Comparison of ENCODE assay signal across 9 mouse cellular contexts in the genomic region with DNA sequence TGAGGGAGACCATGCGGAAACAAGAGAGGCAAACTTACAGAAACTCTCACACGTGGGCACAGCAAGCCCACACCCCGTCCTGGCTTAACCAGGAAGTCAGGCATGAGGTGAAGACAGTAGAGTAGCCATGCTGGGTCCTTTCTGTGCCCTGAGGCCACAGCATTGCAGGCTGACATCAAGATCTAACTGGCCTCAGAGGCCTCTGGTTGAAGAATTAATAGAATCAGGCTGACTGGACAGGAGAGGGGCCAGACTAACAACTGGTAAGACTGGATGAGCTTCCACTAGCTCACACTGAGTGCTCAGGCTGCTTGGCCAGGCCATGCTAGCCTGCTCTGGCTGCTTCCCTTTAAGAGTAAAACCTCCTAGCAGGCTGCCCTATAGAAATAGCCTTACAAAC. TPM values are rescaled to one million over a fixed set of nuclear protein-coding genes. Genes with fewer than 3 reads are reported as not detected.
DNase-seq lines count a peak whose midpoint lies in the region; ATAC-seq lines count a peak whose summit lies in the region.
"Had no signal": no experiment of that assay in that cellular context is flagged by ENCODE, and none has a peak within 500 bp of the region (broad histone marks: within the 10 kb centered on the region; RNA-seq: fewer than 3 reads in every experiment).

No protein-coding gene starts in this region.

- H3K36me3 ChIP-seq in heart, embryonic 10.5 days = no peaks in the 10 kb centered on the region
- no peaks in the 10 kb centered on the region for H3K36me3 ChIP-seq in liver, embryonic 11.5 days (ENCODE audit: control insufficient read depth, insufficient read depth, low read length)
- no peaks in the 10 kb centered on the region for H3K36me3 ChIP-seq in liver, embryonic 12.5 days
- H3K36me3 ChIP-seq in embryonic facial prominence, embryonic 13.5 days = no peaks in the 10 kb centered on the region
- H3K36me3 ChIP-seq in stomach, embryonic 15.5 days = no peaks in the 10 kb centered on the region
- H3K36me3 ChIP-seq: embryonic facial prominence, embryonic 15.5 days had no signal

- H3K9ac ChIP-seq in liver, embryonic 11.5 days (ENCODE audit: low read depth, low read length) = no peak overlapping the region
- H3K9ac ChIP-seq in liver, embryonic 12.5 days = no peak overlapping the region
- 0 out of 2 replicates have a peak overlapping the region, but pooled peaks have one; percentile 16 for H3K9ac ChIP-seq in embryonic facial prominence, embryonic 13.5 days
- no peak overlapping the region for H3K9ac ChIP-seq in stomach, embryonic 15.5 days
- H3K9ac ChIP-seq: embryonic facial prominence, embryonic 15.5 days had no signal

- no peaks in the 10 kb centered on the region for H3K9me3 ChIP-seq in heart, embryonic 10.5 days
- H3K9me3 ChIP-seq in liver, embryonic 11.5 days (ENCODE audit: control insufficient read depth, low read length) = no peaks in the 10 kb centered on the region
- H3K9me3 ChIP-seq in liver, embryonic 12.5 days (replicated peaks) = no peaks in the 10 kb centered on the region
- H3K9me3 ChIP-seq in embryonic facial prominence, embryonic 13.5 days = peaks cover 4% of the 10 kb centered on the region; the same call in 1 of the 2 replicates
- no peaks in the 10 kb centered on the region for H3K9me3 ChIP-seq in stomach, embryonic 15.5 days

- no peak overlapping the region for H3K4me2 ChIP-seq in liver, embryonic 11.5 days
- H3K4me2 ChIP-seq in liver, embryonic 12.5 days = no peak overlapping the region
- H3K4me2 ChIP-seq in embryonic facial prominence, embryonic 13.5 days = no peak overlapping the region
- no peak overlapping the region for H3K4me2 ChIP-seq in stomach, embryonic 15.5 days

- peak overlapping the region; percentile 89 for H3K27ac ChIP-seq in heart, embryonic 10.5 days
- H3K27ac ChIP-seq in liver, embryonic 11.5 days (ENCODE audit: low read depth, low read length) = 0 out of 2 replicates have a peak overlapping the region, but pooled peaks have one; percentile 13
- H3K27ac ChIP-seq in liver, embryonic 12.5 days = no peak overlapping the region
- H3K27ac ChIP-seq in embryonic facial prominence, embryonic 13.5 days = no peak overlapping the region
- H3K27ac ChIP-seq in stomach, embryonic 15.5 days = peak overlapping the region; percentile 31; the same call in 1 of the 2 replicates
- H3K27ac ChIP-seq: embryonic facial prominence, embryonic 15.5 days had no signal

- no peak for ATAC-seq in liver, embryonic 11.5 days (replicated peaks; ENCODE audit: low FRiP score)
- no peak for ATAC-seq in liver, embryonic 12.5 days
- no peak for ATAC-seq in embryonic facial prominence, embryonic 13.5 days (ENCODE audit: insufficient number of reproducible peaks, insufficient read depth, low FRiP score, low TSS enrichment, low read depth)
- no peak for ATAC-seq in stomach, embryonic 15.5 days (ENCODE audit: insufficient read depth, low FRiP score, low read depth)
- ATAC-seq: CD4-positive, CD25-positive, alpha-beta regulatory T cell, adult 4 months had no signal

- H3K4me1 ChIP-seq in heart, embryonic 10.5 days = peaks cover 47% of the 10 kb centered on the region
- peaks cover 9% of the 10 kb centered on the region for H3K4me1 ChIP-seq in liver, embryonic 11.5 days (replicated peaks; ENCODE audit: control insufficient read depth, insufficient read depth, low read length)
- H3K4me1 ChIP-seq in liver, embryonic 12.5 days = peaks cover 15% of the 10 kb centered on the region
- peaks cover 18% of the 10 kb centered on the region for H3K4me1 ChIP-seq in embryonic facial prominence, embryonic 13.5 days
- H3K4me1 ChIP-seq in stomach, embryonic 15.5 days = peaks cover 18% of the 10 kb centered on the region

- H3K27me3 ChIP-seq in heart, embryonic 10.5 days (ENCODE audit: insufficient read depth, poor library complexity, severe bottlenecking) = no peaks in the 10 kb centered on the region
- H3K27me3 ChIP-seq in liver, embryonic 11.5 days (replicated peaks; ENCODE audit: control insufficient read depth, insufficient read depth, low read length) = no peaks in the 10 kb centered on the region
- H3K27me3 ChIP-seq in liver, embryonic 12.5 days (replicated peaks) = no peaks in the 10 kb centered on the region
- H3K27me3 ChIP-seq in embryonic facial prominence, embryonic 13.5 days = peaks cover 4% of the 10 kb centered on the region; the same call in 1 of the 2 replicates
- H3K27me3 ChIP-seq in stomach, embryonic 15.5 days (replicated peaks) = no peaks in the 10 kb centered on the region
- H3K27me3 ChIP-seq: embryonic facial prominence, embryonic 15.5 days had no signal

- intact Hi-C loops in heart, postnatal 25 days (cut with DNase I) = no loop called here

- 53% methylated on average over 3 of the region's 3 CpGs for WGBS in heart, embryonic 10.5 days
- WGBS in liver, embryonic 11.5 days = 61% methylated on average over 3 of the region's 3 CpGs
- 38% methylated on average over 3 of the region's 3 CpGs for WGBS in liver, embryonic 12.5 days (ENCODE audit: insufficient replicate concordance)
- 44% methylated on average over 3 of the region's 3 CpGs for WGBS in embryonic facial prominence, embryonic 13.5 days
- 52% methylated on average over 3 of the region's 3 CpGs for WGBS in stomach, embryonic 15.5 days

- DNase-seq in heart, embryonic 10.5 days (ENCODE audit: low spot score) = no peak
- DNase-seq in heart, postnatal 25 days (ENCODE audit: low spot score) = no peak
- DNase-seq in liver, embryonic 11.5 days (ENCODE audit: low spot score) = no peak
- DNase-seq in right cerebral cortex, adult 18-20 months = no peak

- no peak overlapping the region for H3K4me3 ChIP-seq in heart, embryonic 10.5 days
- H3K4me3 ChIP-seq in liver, embryonic 11.5 days (ENCODE audit: low read depth, low read length) = no peak overlapping the region
- no peak overlapping the region for H3K4me3 ChIP-seq in liver, embryonic 12.5 days
- no peak overlapping the region for H3K4me3 ChIP-seq in embryonic facial prominence, embryonic 13.5 days
- no peak overlapping the region for H3K4me3 ChIP-seq in stomach, embryonic 15.5 days (replicated peaks)
- H3K4me3 ChIP-seq: embryonic facial prominence, embryonic 15.5 days had no signal

RNA-seq across cellular contexts. Expression of gene Tlr5, which starts 45.5 kb away (rescaled TPM):
- polyA plus RNA-seq in heart, embryonic 10.5 days (2016; fragmentation: Nextera tagmentation; extraction: Ambion mirVana) = 1.8 and 3.3 TPM in 2 replicates
- 1 to 10 TPM; 1.2 to 1.3 TPM for total RNA-seq in heart, postnatal 25 days (2021)
- 0.48 and 0.49 TPM in 2 replicates for polyA plus RNA-seq in liver, embryonic 11.5 days (2014; fragmentation: Nextera tagmentation; extraction: Ambion mirVana)
- 0.42 and 0.60 TPM in 2 replicates for polyA plus RNA-seq in liver, embryonic 12.5 days (2016; fragmentation: Nextera tagmentation; extraction: Ambion mirVana)
- 0.99 and 1.2 TPM in 2 replicates for polyA plus RNA-seq in embryonic facial prominence, embryonic 13.5 days (2015; fragmentation: Nextera tagmentation; extraction: Ambion mirVana)
- polyA plus RNA-seq in stomach, embryonic 15.5 days (2015; fragmentation: Nextera tagmentation; extraction: Ambion mirVana) = 2.1 and 2.5 TPM in 2 replicates

Comparison
In these comparisons a context has a peak if more than half of its experiments do, and no peak if none do; other contexts are left out.
1. H3K27ac ChIP-seq: peak in heart, embryonic 10.5 days (single experiment), liver, embryonic 11.5 days (single experiment) and stomach, embryonic 15.5 days (single experiment); none in liver, embryonic 12.5 days (single experiment) and embryonic facial prominence, embryonic 13.5 days (single experiment).